ENCODE assay signal across 11 mouse cellular contexts in the genomic region with DNA sequence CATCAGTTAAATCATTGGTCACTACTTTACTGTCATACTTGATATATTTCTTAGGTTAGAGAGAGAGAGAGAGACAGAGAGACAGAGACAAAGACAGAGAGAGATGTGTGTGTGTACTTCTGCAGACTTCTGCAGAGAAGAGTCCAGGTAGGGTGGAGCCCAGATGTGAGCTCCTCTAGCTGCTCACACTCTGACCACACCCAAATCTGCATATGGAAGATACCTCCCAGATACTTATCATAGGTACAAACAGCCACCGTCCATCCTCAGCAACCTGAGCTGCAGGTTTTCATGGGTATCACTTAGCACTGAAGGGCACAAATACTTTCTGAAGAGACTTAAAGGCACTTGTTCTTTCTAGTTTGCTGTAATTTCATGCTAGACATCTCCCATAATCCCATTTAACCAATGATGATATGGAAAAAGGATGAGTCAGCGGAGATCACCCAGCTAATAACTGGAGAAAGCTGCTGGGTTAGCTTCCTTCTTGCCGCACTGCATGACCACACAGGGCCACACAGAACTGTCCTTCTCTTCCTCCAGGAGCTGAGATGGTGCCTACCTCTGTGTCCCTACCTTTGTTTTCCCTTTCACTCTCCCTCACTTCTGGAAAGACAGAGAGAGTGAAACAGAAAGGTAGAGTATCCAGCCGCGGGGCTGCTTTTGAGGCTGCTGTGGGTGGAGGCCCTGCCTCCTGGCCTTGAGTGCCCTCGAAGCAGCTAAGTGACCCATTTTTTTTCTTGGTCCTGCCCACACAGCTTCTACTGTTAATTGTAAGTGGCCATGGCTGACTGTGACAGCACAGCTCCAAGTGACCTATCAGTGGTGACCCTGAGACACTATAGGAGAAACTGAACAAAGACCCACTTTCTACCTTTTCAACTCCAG.
A peak's percentile ranks its signal among the peaks of the same experiment; 100 is the strongest.
DNase-seq lines count a peak whose midpoint lies in the region; ATAC-seq lines count a peak whose summit lies in the region.
"Had no signal": no experiment of that assay in that cellular context is flagged by ENCODE, and none has a peak within 500 bp of the region (broad histone marks: within the 10 kb centered on the region; RNA-seq: fewer than 3 reads in every experiment).

No protein-coding gene starts in this region.

- peak; percentile 93 for ATAC-seq in erythroid progenitor cell, adult 5-6 weeks (replicated peaks; ENCODE audit: low FRiP score, poor library complexity, severe bottlenecking)
- ATAC-seq in megakaryocyte progenitor cell, adult 5-6 weeks (replicated peaks; ENCODE audit: poor library complexity): 0 out of 2 replicates have a peak, but pooled peaks have one; percentile 29

- DNase-seq in adrenal gland, adult (ENCODE audit: inconsistent age in 2 of 2, low spot score in 1 of 2): peak; percentile 66 to 86
- DNase-seq in adrenal gland, postnatal 4 days (ENCODE audit: low spot score in 2 of 2): no peak
- DNase-seq in ovary, adult 18-20 months (ENCODE audit: low spot score): peak; percentile 34
- DNase-seq in ovary, postnatal 10 days (ENCODE audit: low spot score): no peak
- no peak for DNase-seq in retina, postnatal 1 day
- no peak for DNase-seq in testis, postnatal 14 days (ENCODE audit: low spot score)
- DNase-seq: kidney, postnatal 14 days; layer of hippocampus, postnatal 36 days; right cerebral cortex, postnatal 25 days had no signal

Comparison
In these comparisons a context has a peak if more than half of its experiments do, and no peak if none do; other contexts are left out.
1. DNase-seq: peak in adrenal gland, adult (2 of 2) and ovary, adult 18-20 months (single experiment); none in adrenal gland, postnatal 4 days (0 of 2), ovary, postnatal 10 days (single experiment), retina, postnatal 1 day (single experiment) and testis, postnatal 14 days (single experiment).